9 mouse cellular contexts compared by ENCODE assay signal in the genomic region with DNA sequence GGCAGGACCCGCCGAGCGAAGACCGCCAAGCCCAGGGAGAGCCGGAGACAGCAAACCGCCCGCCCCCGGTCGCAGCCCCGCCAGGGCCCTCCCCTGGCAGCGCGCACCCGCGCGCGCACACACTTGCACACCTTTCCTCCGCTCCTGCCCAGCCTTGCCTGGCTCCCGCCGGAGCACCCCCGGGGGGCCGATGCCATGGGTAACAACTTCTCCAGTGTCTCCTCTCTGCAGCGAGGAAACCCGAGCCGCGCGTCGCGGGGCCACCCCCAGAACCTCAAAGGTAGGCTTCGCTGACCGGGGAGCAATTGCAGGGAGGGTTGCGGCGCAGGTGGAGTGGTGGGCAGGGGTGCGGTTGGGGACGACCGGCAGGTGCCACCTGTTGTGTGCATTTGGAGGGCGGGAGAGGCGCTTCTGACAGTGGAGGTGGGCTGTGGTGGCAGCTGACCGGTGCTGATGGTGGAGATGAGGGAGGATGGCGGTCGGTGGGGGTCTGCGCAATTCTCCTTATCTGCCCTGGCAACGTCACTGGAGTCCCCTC. TPM values are rescaled to one million over a fixed set of nuclear protein-coding genes. Genes with fewer than 3 reads are reported as not detected.
DNase-seq lines count a peak whose midpoint lies in the region; ATAC-seq and TF ChIP-seq lines count a peak whose summit lies in the region.
"Had no signal": no experiment of that assay in that cellular context is flagged by ENCODE, and none has a peak within 500 bp of the region (broad histone marks: within the 10 kb centered on the region; RNA-seq: fewer than 3 reads in every experiment).

No protein-coding gene starts in this region.

- DNase-seq in kidney, adult 11 months, result no peak
- DNase-seq in adrenal gland, postnatal 10 days, result peak; percentile 47
- DNase-seq in hindbrain, postnatal 0 days (ENCODE audit: low spot score), result peak; percentile 57
- no peak for DNase-seq in liver, embryonic 14.5 days (ENCODE audit: low read depth in 3 of 3, low spot score in 3 of 3)
- peak; percentile 63 to 69 for DNase-seq in right cerebral cortex, postnatal 10 days (ENCODE audit: low spot score in 2 of 2)

- peak overlapping the region; percentile 99 for H3K4me2 ChIP-seq in kidney, embryonic 14.5 days (replicated peaks; ENCODE audit: low read depth, low read length)
- peak overlapping the region; percentile 99 for H3K4me2 ChIP-seq in embryonic facial prominence, embryonic 13.5 days
- peak overlapping the region; percentile 91 for H3K4me2 ChIP-seq in hindbrain, postnatal 0 days (ENCODE audit: low read depth, low read length)
- H3K4me2 ChIP-seq in liver, embryonic 14.5 days (ENCODE audit: low read depth), result peak overlapping the region; percentile 65

- H3K27ac ChIP-seq in kidney, embryonic 14.5 days (ENCODE audit: low read depth, low read length), result no peak overlapping the region
- H3K27ac ChIP-seq in embryonic facial prominence, embryonic 13.5 days, result no peak overlapping the region
- H3K27ac ChIP-seq in hindbrain, postnatal 0 days, result peak overlapping the region; percentile 78
- H3K27ac ChIP-seq in liver, embryonic 14.5 days, result no peak overlapping the region

- no peak for TF ChIP-seq EP300 in liver, embryonic 14.5 days (IDR thresholded peaks at IDR 0.05; ENCODE audit: low read depth)

- no peaks in the 10 kb centered on the region for H3K36me3 ChIP-seq in kidney, embryonic 14.5 days (ENCODE audit: control insufficient read depth, insufficient read depth, low read length)
- no peaks in the 10 kb centered on the region for H3K36me3 ChIP-seq in embryonic facial prominence, embryonic 13.5 days
- no peaks in the 10 kb centered on the region for H3K36me3 ChIP-seq in hindbrain, postnatal 0 days (ENCODE audit: insufficient read depth, low read length)
- no peaks in the 10 kb centered on the region for H3K36me3 ChIP-seq in liver, embryonic 14.5 days (replicated peaks; ENCODE audit: control insufficient read depth, insufficient read depth, low read depth)

- H3K9ac ChIP-seq in kidney, embryonic 14.5 days (ENCODE audit: low read depth, low read length), result peak overlapping the region; percentile 63
- H3K9ac ChIP-seq in embryonic facial prominence, embryonic 13.5 days, result peak overlapping the region; percentile 78
- H3K9ac ChIP-seq in hindbrain, postnatal 0 days (replicated peaks; ENCODE audit: low read length), result peak overlapping the region; percentile 81
- H3K9ac ChIP-seq in liver, embryonic 14.5 days (replicated peaks), result no peak overlapping the region

- H3K4me3 ChIP-seq in kidney, embryonic 14.5 days (ENCODE audit: low read length), result peak overlapping the region; percentile 69
- H3K4me3 ChIP-seq in embryonic facial prominence, embryonic 13.5 days, result peak overlapping the region; percentile 70
- H3K4me3 ChIP-seq in hindbrain, postnatal 0 days (ENCODE audit: low read length), result peak overlapping the region; percentile 75
- peak overlapping the region; percentile 28 to 55; a peak in 3 of 4 replicates for H3K4me3 ChIP-seq in liver, embryonic 14.5 days (ENCODE audit: insufficient read depth in 1 of 2, low read depth in 2 of 2, low read length in 2 of 2)

- peaks cover 10% of the 10 kb centered on the region; the same call in 1 of the 2 replicates for H3K4me1 ChIP-seq in kidney, embryonic 14.5 days (ENCODE audit: control insufficient read depth, insufficient read depth, low read length)
- H3K4me1 ChIP-seq in embryonic facial prominence, embryonic 13.5 days, result peaks cover 13% of the 10 kb centered on the region
- peaks cover 5% of the 10 kb centered on the region; the same call in 1 of the 2 replicates for H3K4me1 ChIP-seq in hindbrain, postnatal 0 days (ENCODE audit: insufficient read depth, low read length)
- 0 out of 4 replicates have a peak, but pooled peaks cover 0 to 2% of the 10 kb centered on the region in 2 experiments for H3K4me1 ChIP-seq in liver, embryonic 14.5 days (replicated peaks; ENCODE audit: control insufficient read depth in 2 of 2, insufficient read depth in 2 of 2, low read length in 1 of 2)

- peaks cover 27% of the 10 kb centered on the region; the same call in 1 of the 2 replicates for H3K27me3 ChIP-seq in kidney, embryonic 14.5 days (ENCODE audit: control insufficient read depth, insufficient read depth, low read length)
- peaks cover 33% of the 10 kb centered on the region for H3K27me3 ChIP-seq in embryonic facial prominence, embryonic 13.5 days
- 0 out of 2 replicates have a peak, but pooled peaks cover 4% of the 10 kb centered on the region for H3K27me3 ChIP-seq in hindbrain, postnatal 0 days (ENCODE audit: insufficient read depth, low read length)
- peaks cover 40% of the 10 kb centered on the region for H3K27me3 ChIP-seq in liver, embryonic 14.5 days (ENCODE audit: control insufficient read depth, insufficient read depth, low read length)

- peaks cover 6% of the 10 kb centered on the region; the same call in 1 of the 2 replicates for H3K9me3 ChIP-seq in kidney, embryonic 14.5 days (ENCODE audit: control insufficient read depth, low read length)
- H3K9me3 ChIP-seq in embryonic facial prominence, embryonic 13.5 days, result peaks cover 6% of the 10 kb centered on the region; the same call in 1 of the 2 replicates
- H3K9me3 ChIP-seq in hindbrain, postnatal 0 days (ENCODE audit: low read length), result no peaks in the 10 kb centered on the region
- no peaks in the 10 kb centered on the region for H3K9me3 ChIP-seq in liver, embryonic 14.5 days (ENCODE audit: control insufficient read depth, low read length)

- peak; percentile 30; the same call in 1 of the 2 replicates for ATAC-seq in kidney, embryonic 14.5 days (ENCODE audit: low FRiP score, low TSS enrichment)
- no peak; the same call in 1 of the 2 replicates for ATAC-seq in embryonic facial prominence, embryonic 13.5 days (ENCODE audit: insufficient number of reproducible peaks, insufficient read depth, low FRiP score, low TSS enrichment, low read depth)
- ATAC-seq in hindbrain, postnatal 0 days, result peak; percentile 28
- no peak for ATAC-seq in liver, embryonic 14.5 days (ENCODE audit: insufficient read depth)
- no peak for ATAC-seq in activated CD4-positive, CD25-positive, alpha-beta regulatory T cell, adult 4 months

- under 1% methylated on average over 32 of the region's 42 CpGs for WGBS in kidney, embryonic 14.5 days
- WGBS in embryonic facial prominence, embryonic 13.5 days, result 2% methylated on average over 29 of the region's 42 CpGs
- 1% methylated on average over 38 of the region's 42 CpGs for WGBS in hindbrain, postnatal 0 days
- WGBS in liver, embryonic 14.5 days (ENCODE audit: insufficient replicate concordance), result 2% methylated on average over 41 of the region's 42 CpGs

- no peak for TF ChIP-seq CTCF in hindbrain, postnatal 0 days (IDR thresholded peaks at IDR 0.05; ENCODE audit: low read depth)
- TF ChIP-seq CTCF in liver, embryonic 14.5 days (IDR thresholded peaks at IDR 0.05; ENCODE audit: low read depth), result no peak

RNA-seq across cellular contexts. Expression of a gene that starts 0.7 kb away (rescaled TPM):
- polyA plus RNA-seq in kidney, embryonic 14.5 days (2014; fragmentation: Nextera tagmentation; extraction: Ambion mirVana), result 4.7 and 5.9 TPM in 2 replicates
- 10 to 100 TPM; 13.6 to 19.4 TPM for total RNA-seq in adrenal gland, postnatal 10 days (2021)
- polyA plus RNA-seq in embryonic facial prominence, embryonic 13.5 days (2015; fragmentation: Nextera tagmentation; extraction: Ambion mirVana), result 6.2 and 7.3 TPM in 2 replicates
- total RNA-seq in hindbrain, postnatal 0 days (2014; rRNA removed), result 95.4 and 114 TPM in 2 replicates
- polyA plus RNA-seq in hindbrain, postnatal 0 days (2015; fragmentation: Nextera tagmentation; extraction: Ambion mirVana), result 16.2 and 16.9 TPM in 2 replicates
- polyA plus RNA-seq in liver, embryonic 14.5 days (2012; rRNA removed), result 0.70 and 0.79 TPM in 2 replicates
- polyA plus RNA-seq in liver, embryonic 14.5 days (2014; fragmentation: Nextera tagmentation; extraction: Ambion mirVana), result 0.53 and 0.82 TPM in 2 replicates
- under 1 TPM in 1 of 2 experiments, not detected in 1; 0.32 TPM for polyA plus RNA-seq in activated CD4-positive, CD25-positive, alpha-beta regulatory T cell, adult 4 months (2017; shearing (Covaris generic))

RNA-seq across cellular contexts. Expression of a gene that starts 21.8 kb away (rescaled TPM):
- polyA plus RNA-seq in kidney, embryonic 14.5 days (2014; fragmentation: Nextera tagmentation; extraction: Ambion mirVana), result not detected in 2 replicates
- total RNA-seq in adrenal gland, postnatal 10 days (2021), result not detected
- not detected in 2 replicates for polyA plus RNA-seq in embryonic facial prominence, embryonic 13.5 days (2015; fragmentation: Nextera tagmentation; extraction: Ambion mirVana)
- not detected in 2 replicates for total RNA-seq in hindbrain, postnatal 0 days (2014; rRNA removed)
- not detected in 2 replicates for polyA plus RNA-seq in hindbrain, postnatal 0 days (2015; fragmentation: Nextera tagmentation; extraction: Ambion mirVana)
- not detected in 2 replicates for polyA plus RNA-seq in liver, embryonic 14.5 days (2012; rRNA removed)
- not detected in 2 replicates for polyA plus RNA-seq in liver, embryonic 14.5 days (2014; fragmentation: Nextera tagmentation; extraction: Ambion mirVana)
- polyA plus RNA-seq in activated CD4-positive, CD25-positive, alpha-beta regulatory T cell, adult 4 months (2017; shearing (Covaris generic)), result not detected
- total RNA-seq: layer of hippocampus, adult 18-20 months had no signal

RNA-seq across cellular contexts. Expression of a gene that starts 35.3 kb away (rescaled TPM):
- not detected in 2 replicates for polyA plus RNA-seq in kidney, embryonic 14.5 days (2014; fragmentation: Nextera tagmentation; extraction: Ambion mirVana)
- total RNA-seq in adrenal gland, postnatal 10 days (2021), result not detected
- polyA plus RNA-seq in embryonic facial prominence, embryonic 13.5 days (2015; fragmentation: Nextera tagmentation; extraction: Ambion mirVana), result not detected in 2 replicates
- total RNA-seq in hindbrain, postnatal 0 days (2014; rRNA removed), result not detected in 2 replicates
- polyA plus RNA-seq in hindbrain, postnatal 0 days (2015; fragmentation: Nextera tagmentation; extraction: Ambion mirVana), result not detected in 2 replicates
- polyA plus RNA-seq in liver, embryonic 14.5 days (2012; rRNA removed), result not detected in 2 replicates
- not detected in 2 replicates for polyA plus RNA-seq in liver, embryonic 14.5 days (2014; fragmentation: Nextera tagmentation; extraction: Ambion mirVana)
- not detected for polyA plus RNA-seq in activated CD4-positive, CD25-positive, alpha-beta regulatory T cell, adult 4 months (2017; shearing (Covaris generic))
- total RNA-seq: layer of hippocampus, adult 18-20 months had no signal

RNA-seq across cellular contexts. Expression of a gene that starts 41.2 kb away (rescaled TPM):
- polyA plus RNA-seq in kidney, embryonic 14.5 days (2014; fragmentation: Nextera tagmentation; extraction: Ambion mirVana), result 1.9 and 3.8 TPM in 2 replicates
- 1 to 10 TPM; 3.5 to 4.9 TPM for total RNA-seq in adrenal gland, postnatal 10 days (2021)
- 11.1 and 11.8 TPM in 2 replicates for polyA plus RNA-seq in embryonic facial prominence, embryonic 13.5 days (2015; fragmentation: Nextera tagmentation; extraction: Ambion mirVana)
- 0.86 and 3.1 TPM in 2 replicates for total RNA-seq in hindbrain, postnatal 0 days (2014; rRNA removed)
- 0.85 and 1.0 TPM in 2 replicates for polyA plus RNA-seq in hindbrain, postnatal 0 days (2015; fragmentation: Nextera tagmentation; extraction: Ambion mirVana)
- polyA plus RNA-seq in liver, embryonic 14.5 days (2012; rRNA removed), result 1.4 and 1.5 TPM in 2 replicates
- 0.29 and 0.48 TPM in 2 replicates for polyA plus RNA-seq in liver, embryonic 14.5 days (2014; fragmentation: Nextera tagmentation; extraction: Ambion mirVana)
- 10 to 100 TPM in 1 of 2 experiments, 1 to 10 TPM in 1; 7.6 to 14.4 TPM for polyA plus RNA-seq in activated CD4-positive, CD25-positive, alpha-beta regulatory T cell, adult 4 months (2017; shearing (Covaris generic))

Comparison
In these comparisons a context has a peak if more than half of its experiments do, and no peak if none do; other contexts are left out.
1. ATAC-seq: peak in kidney, embryonic 14.5 days (single experiment) and hindbrain, postnatal 0 days (single experiment); none in embryonic facial prominence, embryonic 13.5 days (single experiment), liver, embryonic 14.5 days (single experiment) and activated CD4-positive, CD25-positive, alpha-beta regulatory T cell, adult 4 months (single experiment).
2. DNase-seq: peak in adrenal gland, postnatal 10 days (single experiment), hindbrain, postnatal 0 days (single experiment) and right cerebral cortex, postnatal 10 days (2 of 2); none in kidney, adult 11 months (single experiment) and liver, embryonic 14.5 days (0 of 3).
3. Peak in every context shown above with its lines, with median percentiles within 50 percentile points of each other: H3K4me2 ChIP-seq and H3K4me3 ChIP-seq.